Mouse (Mus musculus): ENCODE measurements around the gene Gnat1. TPM values are rescaled to one million over a fixed set of nuclear protein-coding genes. Genes with fewer than 3 reads are reported as not detected.

Gene Gnat1
- total RNA-seq, 2 experiments from 2014 or later = not detected

DNA sequence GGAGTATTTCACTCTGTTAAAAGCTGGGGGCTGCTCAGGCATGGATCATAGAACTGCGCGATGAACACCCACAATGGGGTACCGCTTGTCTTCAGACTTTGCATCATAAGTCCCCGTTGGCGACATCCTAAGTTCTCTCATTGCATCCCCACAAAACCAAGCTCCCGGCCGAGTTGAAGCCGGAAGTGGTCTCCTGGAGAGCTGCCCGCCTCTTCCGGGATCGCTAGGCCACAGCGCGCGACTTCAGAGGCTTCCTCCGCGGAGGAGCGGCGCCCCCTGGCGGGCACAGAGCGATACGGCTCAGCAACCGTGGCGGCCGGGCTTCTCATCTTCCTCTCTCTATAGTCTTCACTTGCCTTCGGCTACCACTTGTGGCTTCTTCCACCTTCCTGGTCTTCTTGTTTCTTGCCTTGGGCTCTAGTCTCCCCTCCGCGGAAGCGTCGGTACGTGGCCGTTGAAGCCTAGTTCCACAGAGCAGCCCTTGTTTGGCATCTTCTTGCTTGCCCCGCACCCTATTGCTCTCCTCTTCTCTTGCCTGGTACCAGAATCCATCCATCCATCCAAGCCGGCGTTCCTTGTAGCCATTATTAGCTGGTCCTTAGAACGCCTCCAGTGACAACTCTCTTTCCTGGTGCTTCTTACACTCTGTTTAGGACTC lies 34.9 kb downstream of the Gnat1 start:
- peak; percentile 89 to 91 for DNase-seq

- no peak for DNase-seq
Measured at GRCm38 (mm10) chr9:107643544-107644214, 35.8 kb downstream of the Gnat1 start.

DNA sequence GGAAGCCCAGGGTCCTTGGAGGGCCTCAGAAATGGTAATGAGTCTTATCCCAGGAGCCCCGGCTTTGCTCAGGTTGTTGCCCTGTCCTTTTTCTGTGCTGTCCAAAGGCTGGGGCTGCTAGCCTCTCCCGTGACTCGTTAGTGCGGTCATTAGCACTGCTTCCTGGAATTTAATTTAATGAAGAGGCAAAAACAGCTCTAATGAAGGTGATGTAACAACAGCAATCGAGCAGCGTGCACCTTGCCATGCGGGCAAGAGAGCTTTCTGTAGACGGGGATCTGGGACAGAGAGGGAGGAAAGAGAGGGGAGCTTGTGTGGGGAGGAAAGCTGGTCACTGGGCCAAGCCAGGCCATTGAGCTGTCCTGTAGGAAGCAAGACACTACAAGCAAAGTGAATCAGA lies 37.8 kb downstream of the Gnat1 start:
- no peak for DNase-seq

DNA sequence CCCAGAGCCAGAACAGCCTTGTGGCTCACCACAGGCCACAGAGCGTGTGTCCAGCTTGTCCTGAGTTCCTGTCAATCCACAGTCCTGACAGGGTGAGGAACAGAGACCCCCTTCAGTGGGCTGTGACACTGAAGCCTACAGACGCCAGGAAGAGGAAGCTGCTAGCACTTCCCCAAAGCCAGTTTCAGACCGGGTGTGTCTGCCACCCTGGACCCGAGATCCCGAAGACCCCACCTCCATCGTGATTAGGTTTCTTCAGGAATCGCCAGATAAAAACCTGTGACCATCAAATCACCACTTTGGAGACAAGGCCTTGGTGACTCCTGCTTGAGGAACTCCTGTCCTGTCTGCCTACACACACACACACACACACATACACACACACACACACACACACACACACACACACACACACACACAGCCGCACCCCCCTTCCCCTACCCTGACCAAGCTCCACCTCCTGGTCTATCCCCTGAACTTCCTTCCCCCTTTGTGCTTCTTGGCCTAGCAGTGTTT lies 39.2 kb downstream of the Gnat1 start:
- DNase-seq = no peak

GRCm38 (mm10) chr9:107637070-107637469 lies 42.4 kb downstream of the Gnat1 start:
- DNase-seq = no peak

DNA sequence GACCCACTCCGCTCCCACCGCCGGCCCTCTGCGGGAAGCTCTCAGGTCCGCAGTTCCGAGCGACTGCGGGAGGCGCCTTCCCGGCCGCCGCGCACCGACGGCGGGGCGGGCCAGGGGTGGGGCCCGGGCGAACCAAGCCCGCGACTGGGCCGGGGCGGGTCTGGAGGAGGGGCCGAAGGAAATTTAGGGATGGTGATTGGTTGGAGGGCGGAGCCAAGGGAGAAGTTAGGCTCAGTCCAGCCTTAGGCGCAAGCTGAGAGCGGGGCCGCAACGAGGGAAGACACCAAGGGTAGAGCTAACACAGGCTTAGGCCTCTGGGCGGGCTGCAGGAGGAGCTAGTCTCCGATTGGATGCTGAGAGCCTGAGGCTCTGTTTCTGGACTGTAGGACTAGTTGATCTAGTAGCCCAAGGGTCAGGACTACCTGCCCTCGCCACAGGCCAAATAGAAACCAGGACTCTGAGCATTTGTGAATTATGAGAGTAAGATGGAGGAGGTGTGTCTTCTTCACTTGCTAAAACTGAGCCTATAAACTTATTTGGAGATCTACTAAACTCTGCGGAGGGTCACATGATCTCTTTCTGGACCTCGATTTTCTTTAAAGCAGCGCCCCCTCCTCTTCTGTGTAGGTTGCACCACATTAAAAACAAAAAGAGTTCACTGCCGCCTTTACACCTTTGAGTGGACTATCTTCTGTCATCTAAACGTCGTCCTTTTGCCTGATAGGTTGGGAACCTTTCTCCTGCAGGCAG lies 44.1 kb downstream of the Gnat1 start, which contains the start of gene Gnai2:
Gnai2 (minus strand) TSS at position 89 of the 750 bp plus-strand sequence.
- DNase-seq = peak; percentile 94 to 95

GRCm38 (mm10) chr9:107634406-107635278 lies 44.9 kb downstream of the Gnat1 start:
- DNase-seq = no peak

GRCm38 (mm10) chr9:107633661-107634405 lies 45.7 kb downstream of the Gnat1 start:
- DNase-seq = no peak

DNA sequence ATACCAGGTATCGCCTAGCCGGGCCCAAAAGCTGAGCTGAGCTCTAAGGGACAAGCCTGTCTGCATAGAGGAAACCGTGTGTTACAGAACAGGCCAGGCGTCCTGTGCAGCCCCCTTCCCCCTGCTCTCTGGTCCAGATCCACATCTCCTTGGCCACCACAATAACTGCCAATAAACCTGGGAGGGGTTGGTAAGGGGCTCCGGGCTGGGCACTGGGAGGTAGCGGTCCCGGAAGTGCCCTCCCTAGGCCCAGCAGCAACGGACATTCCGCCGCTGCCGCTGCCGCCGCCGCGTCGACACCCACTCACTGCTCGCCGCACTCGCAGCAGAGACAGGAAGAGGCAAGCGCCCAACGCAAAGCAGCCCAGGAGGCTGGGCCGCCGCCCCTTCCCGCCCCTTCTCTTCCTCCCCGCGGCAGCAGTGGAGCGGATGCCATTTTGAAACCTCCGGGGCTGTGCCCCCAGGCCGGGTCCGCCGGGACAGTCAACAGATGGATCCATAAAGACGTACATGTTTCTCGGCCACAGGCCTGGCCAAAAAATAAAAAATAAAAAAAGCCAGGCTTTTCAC lies 46.3 kb downstream of the Gnat1 start:
- DNase-seq = peak; percentile 76 to 80

GRCm38 (mm10) chr9:107632478-107632877 lies 47.0 kb downstream of the Gnat1 start:
- DNase-seq = peak in 1 of 2 experiments; percentile 42

- DNase-seq = no peak
Measured at GRCm38 (mm10) chr9:107631861-107632260, 47.7 kb downstream of the Gnat1 start.

DNA sequence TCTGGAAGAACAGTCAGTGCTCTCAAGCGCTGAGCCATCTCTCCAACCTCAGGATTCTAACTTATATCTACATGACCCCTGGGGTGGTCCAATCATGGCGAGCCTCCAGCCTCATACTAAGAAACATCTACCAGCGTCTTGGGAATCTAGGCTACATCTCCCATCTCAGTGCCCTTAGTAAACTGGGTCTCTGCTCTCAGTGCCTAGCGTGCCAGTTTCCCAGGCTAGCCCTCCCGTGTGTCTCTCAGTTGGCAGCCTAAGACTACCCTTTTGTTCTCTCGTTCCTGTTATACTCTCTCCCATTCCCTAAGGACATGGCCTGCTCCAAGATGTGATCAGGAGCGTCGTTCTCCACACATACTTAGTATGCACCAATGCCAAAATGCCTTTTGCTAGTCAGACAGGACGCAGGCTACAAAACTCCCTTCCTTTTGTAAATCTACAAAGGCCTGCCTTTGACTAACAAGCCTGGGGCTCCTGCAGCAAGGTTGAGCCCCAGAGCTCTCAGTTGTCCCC lies 48.1 kb downstream of the Gnat1 start:
- DNase-seq = no peak

DNA sequence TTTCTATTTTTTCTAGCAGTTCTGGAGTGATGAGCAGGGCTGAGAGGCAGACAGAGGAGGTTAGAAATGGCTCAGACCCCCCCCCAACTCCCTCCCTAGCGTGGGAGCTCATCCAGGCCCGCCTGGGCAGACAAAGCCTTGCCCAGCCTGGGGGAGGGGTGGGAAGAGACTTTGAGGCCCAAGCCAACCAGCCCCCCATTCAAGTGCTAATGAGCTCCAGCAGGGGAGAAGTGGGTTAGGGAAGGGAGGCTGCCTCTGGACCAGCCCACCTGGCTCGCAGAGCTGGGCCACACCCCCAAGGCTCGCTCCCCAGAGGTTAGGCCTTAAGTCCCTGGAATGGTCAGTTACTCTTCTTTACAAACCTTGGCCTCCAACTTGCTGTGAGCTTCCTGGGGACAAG lies 48.9 kb downstream of the Gnat1 start:
- peak; percentile 51 to 67 for DNase-seq

- DNase-seq = no peak
Measured at GRCm38 (mm10) chr9:107629901-107630425, 49.5 kb downstream of the Gnat1 start.

DNA sequence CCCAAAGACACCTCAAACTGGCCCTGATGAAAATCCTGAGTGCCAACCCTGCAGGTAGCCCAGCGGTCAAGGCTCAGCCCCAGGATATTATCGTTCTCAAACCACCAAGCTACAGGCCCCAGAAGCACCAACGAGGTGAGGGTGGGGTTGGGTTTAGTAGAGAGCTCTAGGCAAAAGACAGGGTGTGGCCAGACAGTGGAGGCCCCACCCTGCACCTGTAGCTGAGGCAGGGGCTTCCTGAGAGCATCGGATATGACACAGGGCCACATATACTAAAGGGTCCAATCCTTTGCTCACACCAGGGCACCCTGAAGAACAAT lies 50.1 kb downstream of the Gnat1 start:
- no peak for DNase-seq

- no peak for DNase-seq
Measured at GRCm38 (mm10) chr9:107628721-107629410, 50.6 kb downstream of the Gnat1 start.

GRCm38 (mm10) chr9:107627387-107628255 lies 51.9 kb downstream of the Gnat1 start:
- DNase-seq = no peak

DNA sequence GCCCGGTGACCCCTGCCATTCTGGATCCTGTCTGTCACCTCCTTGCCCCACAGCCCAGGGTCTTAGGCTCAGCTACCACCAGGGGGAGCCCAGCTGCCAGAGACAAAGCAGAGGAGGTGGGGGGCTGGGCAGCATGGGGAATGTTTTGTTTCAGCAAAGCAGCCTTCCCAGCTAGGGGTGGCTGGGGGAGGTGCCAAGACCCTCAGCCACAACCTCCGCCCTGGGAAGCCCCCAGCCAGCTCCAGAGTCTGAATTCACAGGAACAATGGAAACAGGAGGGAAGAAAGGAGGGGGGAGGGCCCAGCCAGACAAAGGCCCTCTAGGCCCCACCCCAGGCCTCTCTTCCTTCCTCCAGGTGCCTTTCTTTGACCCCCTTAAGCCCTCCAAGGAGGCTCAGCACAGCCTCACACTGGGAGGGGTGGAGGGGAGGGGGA lies 52.7 kb downstream of the Gnat1 start:
- peak; percentile 76 to 78 for DNase-seq

All from layer of hippocampus, postnatal 36 days (tissue).